Mouse (Mus musculus): ENCODE measurements at regions not wholly inside any gene's neighbourhood (a gene's known extent, or its start where the extent isn't known, plus 50 kb on each side); places are given as distances from the start of the nearest gene placed in this dataset.

- Histone ChIP-seq H3K4me2 (ENCODE audit: low read depth, low read length) (no peak overlapping the region), H3K27ac (ENCODE audit: low read depth, low read length) (no peak overlapping the region), H3K27me3 (ENCODE audit: control insufficient read depth, insufficient read depth, low read length) (no peaks in the 10 kb centered on the region), H3K36me3 (ENCODE audit: control insufficient read depth, insufficient read depth, low read length) (no peaks in the 10 kb centered on the region), H3K9me3 (ENCODE audit: control insufficient read depth, low read length) (no peaks in the 10 kb centered on the region), H3K9ac (replicated peaks; ENCODE audit: low read depth, low read length) (no peak overlapping the region), H3K4me1 (ENCODE audit: control insufficient read depth, insufficient read depth, low read length) (no peaks in the 10 kb centered on the region), H3K4me3 (ENCODE audit: low read depth, low read length) (no peak overlapping the region)
- WGBS = 36% methylated on average over 4 of the region's 4 CpGs
- no peak for ATAC-seq (ENCODE audit: low read depth)
These were observed 521.0 kb upstream of the 4930412O13Rik start for GRCm38 (mm10) chr2:9360020-9360419.

- no peak for ATAC-seq (ENCODE audit: low read depth)
- Histone ChIP-seq H3K4me3 (ENCODE audit: low read depth, low read length) (no peak overlapping the region), H3K9me3 (ENCODE audit: control insufficient read depth, low read length) (no peaks in the 10 kb centered on the region), H3K36me3 (ENCODE audit: control insufficient read depth, insufficient read depth, low read length) (no peaks in the 10 kb centered on the region), H3K4me1 (ENCODE audit: control insufficient read depth, insufficient read depth, low read length) (no peaks in the 10 kb centered on the region), H3K9ac (replicated peaks; ENCODE audit: low read depth, low read length) (no peak overlapping the region), H3K4me2 (ENCODE audit: low read depth, low read length) (no peak overlapping the region), H3K27ac (ENCODE audit: low read depth, low read length) (no peak overlapping the region), H3K27me3 (ENCODE audit: control insufficient read depth, insufficient read depth, low read length) (no peaks in the 10 kb centered on the region)
- 94% methylated on average over 8 of the region's 8 CpGs for WGBS
These were observed 513.1 kb upstream of the 4930412O13Rik start for GRCm38 (mm10) chr2:9367801-9368584.

GRCm38 (mm10) chr2:9369572-9369971 lies 511.5 kb upstream of the 4930412O13Rik start:
- Histone ChIP-seq H3K4me1 (ENCODE audit: control insufficient read depth, insufficient read depth, low read length) (no peaks in the 10 kb centered on the region), H3K27ac (ENCODE audit: low read depth, low read length) (no peak overlapping the region), H3K9me3 (ENCODE audit: control insufficient read depth, low read length) (no peaks in the 10 kb centered on the region), H3K27me3 (ENCODE audit: control insufficient read depth, insufficient read depth, low read length) (no peaks in the 10 kb centered on the region), H3K9ac (replicated peaks; ENCODE audit: low read depth, low read length) (no peak overlapping the region), H3K4me2 (ENCODE audit: low read depth, low read length) (no peak overlapping the region), H3K4me3 (ENCODE audit: low read depth, low read length) (no peak overlapping the region), H3K36me3 (ENCODE audit: control insufficient read depth, insufficient read depth, low read length) (no peaks in the 10 kb centered on the region)
- ATAC-seq (ENCODE audit: low read depth) = no peak
- 67% methylated on average over 4 of the region's 4 CpGs for WGBS

GRCm38 (mm10) chr2:9386566-9386965 lies 494.5 kb upstream of the 4930412O13Rik start:
- Histone ChIP-seq H3K4me3 (ENCODE audit: low read depth, low read length) (no peak overlapping the region), H3K9me3 (ENCODE audit: control insufficient read depth, low read length) (no peaks in the 10 kb centered on the region), H3K27me3 (ENCODE audit: control insufficient read depth, insufficient read depth, low read length) (no peaks in the 10 kb centered on the region), H3K36me3 (ENCODE audit: control insufficient read depth, insufficient read depth, low read length) (no peaks in the 10 kb centered on the region), H3K27ac (ENCODE audit: low read depth, low read length) (no peak overlapping the region), H3K9ac (replicated peaks; ENCODE audit: low read depth, low read length) (no peak overlapping the region), H3K4me1 (ENCODE audit: control insufficient read depth, insufficient read depth, low read length) (no peaks in the 10 kb centered on the region), H3K4me2 (ENCODE audit: low read depth, low read length) (no peak overlapping the region)
- ATAC-seq (ENCODE audit: low read depth) = no peak
- 49% methylated on average over 2 of the region's 2 CpGs for WGBS

GRCm38 (mm10) chr2:9388058-9388457 lies 493.0 kb upstream of the 4930412O13Rik start:
- Histone ChIP-seq H3K27me3 (ENCODE audit: control insufficient read depth, insufficient read depth, low read length) (no peaks in the 10 kb centered on the region), H3K27ac (ENCODE audit: low read depth, low read length) (no peak overlapping the region), H3K4me3 (ENCODE audit: low read depth, low read length) (no peak overlapping the region), H3K4me1 (ENCODE audit: control insufficient read depth, insufficient read depth, low read length) (no peaks in the 10 kb centered on the region), H3K9ac (replicated peaks; ENCODE audit: low read depth, low read length) (no peak overlapping the region), H3K9me3 (ENCODE audit: control insufficient read depth, low read length) (no peaks in the 10 kb centered on the region), H3K4me2 (ENCODE audit: low read depth, low read length) (no peak overlapping the region), H3K36me3 (ENCODE audit: control insufficient read depth, insufficient read depth, low read length) (no peaks in the 10 kb centered on the region)
- ATAC-seq (ENCODE audit: low read depth) = no peak
- 68% methylated on average over 3 of the region's 3 CpGs for WGBS

- Histone ChIP-seq H3K4me2 (ENCODE audit: low read depth, low read length) (no peak overlapping the region), H3K27me3 (ENCODE audit: control insufficient read depth, insufficient read depth, low read length) (no peaks in the 10 kb centered on the region), H3K9ac (replicated peaks; ENCODE audit: low read depth, low read length) (no peak overlapping the region), H3K4me3 (ENCODE audit: low read depth, low read length) (no peak overlapping the region), H3K36me3 (ENCODE audit: control insufficient read depth, insufficient read depth, low read length) (no peaks in the 10 kb centered on the region), H3K4me1 (ENCODE audit: control insufficient read depth, insufficient read depth, low read length) (no peaks in the 10 kb centered on the region), H3K27ac (ENCODE audit: low read depth, low read length) (no peak overlapping the region), H3K9me3 (ENCODE audit: control insufficient read depth, low read length) (no peaks in the 10 kb centered on the region)
- WGBS = 76% methylated on average over 9 of the region's 9 CpGs
- ATAC-seq (ENCODE audit: low read depth) = no peak
These were observed 485.6 kb upstream of the 4930412O13Rik start for GRCm38 (mm10) chr2:9395379-9395999.

GRCm38 (mm10) chr2:9401461-9401860 lies 479.6 kb upstream of the 4930412O13Rik start:
- 88% methylated on average over 7 of the region's 7 CpGs for WGBS

GRCm38 (mm10) chr2:9402281-9402680 lies 478.8 kb upstream of the 4930412O13Rik start:
- H3K36me3 ChIP-seq (ENCODE audit: control insufficient read depth, insufficient read depth, low read length) = no peaks in the 10 kb centered on the region
- WGBS = 72% methylated on average over 2 of the region's 2 CpGs
- H3K9ac ChIP-seq (replicated peaks; ENCODE audit: low read depth, low read length) = no peak overlapping the region
- no peaks in the 10 kb centered on the region for H3K27me3 ChIP-seq (ENCODE audit: control insufficient read depth, insufficient read depth, low read length)
- H3K4me1 ChIP-seq (ENCODE audit: control insufficient read depth, insufficient read depth, low read length) = no peaks in the 10 kb centered on the region
- no peak overlapping the region for H3K27ac ChIP-seq (ENCODE audit: low read depth, low read length)
- no peak overlapping the region for H3K4me2 ChIP-seq (ENCODE audit: low read depth, low read length)
- H3K4me3 ChIP-seq (ENCODE audit: low read depth, low read length) = no peak overlapping the region
- ATAC-seq (ENCODE audit: low read depth) = no peak
- no peaks in the 10 kb centered on the region for H3K9me3 ChIP-seq (ENCODE audit: control insufficient read depth, low read length)

More at GRCm38 (mm10) chr2:9401461-9401860, 479.6 kb upstream of the 4930412O13Rik start:
- Histone ChIP-seq H3K4me3 (ENCODE audit: low read depth, low read length) (no peak overlapping the region), H3K27me3 (ENCODE audit: control insufficient read depth, insufficient read depth, low read length) (no peaks in the 10 kb centered on the region), H3K27ac (ENCODE audit: low read depth, low read length) (no peak overlapping the region), H3K9ac (replicated peaks; ENCODE audit: low read depth, low read length) (no peak overlapping the region), H3K9me3 (ENCODE audit: control insufficient read depth, low read length) (no peaks in the 10 kb centered on the region), H3K4me2 (ENCODE audit: low read depth, low read length) (no peak overlapping the region), H3K4me1 (ENCODE audit: control insufficient read depth, insufficient read depth, low read length) (no peaks in the 10 kb centered on the region), H3K36me3 (ENCODE audit: control insufficient read depth, insufficient read depth, low read length) (no peaks in the 10 kb centered on the region)
- ATAC-seq (ENCODE audit: low read depth) = no peak

- Histone ChIP-seq H3K27ac (ENCODE audit: low read depth, low read length) (no peak overlapping the region), H3K36me3 (ENCODE audit: control insufficient read depth, insufficient read depth, low read length) (no peaks in the 10 kb centered on the region), H3K9me3 (ENCODE audit: control insufficient read depth, low read length) (no peaks in the 10 kb centered on the region), H3K4me1 (ENCODE audit: control insufficient read depth, insufficient read depth, low read length) (no peaks in the 10 kb centered on the region), H3K4me2 (ENCODE audit: low read depth, low read length) (no peak overlapping the region), H3K27me3 (ENCODE audit: control insufficient read depth, insufficient read depth, low read length) (no peaks in the 10 kb centered on the region), H3K4me3 (ENCODE audit: low read depth, low read length) (no peak overlapping the region), H3K9ac (replicated peaks; ENCODE audit: low read depth, low read length) (no peak overlapping the region)
- 69% methylated on average over 7 of the region's 7 CpGs for WGBS
- no peak for ATAC-seq (ENCODE audit: low read depth)
These were observed 472.0 kb upstream of the 4930412O13Rik start for GRCm38 (mm10) chr2:9409075-9409474.
